Mouse (Mus musculus) skeletal muscle tissue, adult 2 months (tissue): ENCODE data around the gene Cntn2.
"Not testable (repeated sequence)": the region's sequence is repeated elsewhere in the genome, so short reads cannot be mapped to it uniquely, and the experiment has no call there.

Experiments
- DNase-seq: peaks from one replicate; pipeline ENCODE4 v3.0.0-alpha.2; 2012; ENCODE audit warnings: low read depth, low spot score

Cntn2 gene

DNA sequence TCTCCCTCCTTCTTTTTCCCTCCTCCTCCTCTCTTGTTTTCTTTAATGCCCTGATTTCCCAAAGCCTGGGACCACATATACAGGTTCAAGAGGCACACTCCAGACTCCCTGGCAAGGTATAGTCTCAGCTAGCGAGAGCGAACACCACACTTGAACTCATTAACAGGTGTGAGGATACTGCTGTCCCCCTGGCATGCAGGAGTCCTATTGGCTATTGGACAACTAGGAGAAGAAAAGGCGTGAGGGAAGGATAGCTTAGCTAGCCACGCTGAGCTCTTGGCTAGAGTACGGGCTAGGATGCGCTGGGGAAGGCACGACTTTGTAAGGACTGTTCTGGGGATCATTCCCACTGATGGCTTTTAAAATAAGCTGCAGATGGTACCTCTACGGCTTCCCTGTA, 30.9 kb downstream of the Cntn2 start:
- no peak for DNase-seq

DNA sequence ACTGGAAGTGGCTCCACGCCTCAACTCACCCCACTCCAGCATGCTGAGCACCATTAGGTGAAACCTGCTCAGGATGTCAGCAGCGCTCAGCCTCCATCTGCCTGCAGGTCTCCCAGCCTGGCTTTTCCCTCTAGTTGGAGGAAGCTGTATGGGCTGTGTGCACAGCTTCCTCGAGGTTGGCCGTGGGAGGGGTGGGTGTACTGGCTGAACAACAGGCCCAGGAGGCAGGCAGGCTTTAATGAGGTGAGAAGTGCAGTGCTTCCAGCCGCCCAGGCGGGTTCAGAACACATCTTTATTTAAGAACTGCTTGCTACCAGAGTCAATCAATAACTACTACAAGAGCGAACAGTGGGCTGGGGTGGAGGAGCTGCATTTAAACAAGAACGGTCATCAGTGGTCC, 31.5 kb downstream of the Cntn2 start:
- DNase-seq, result no peak

DNA sequence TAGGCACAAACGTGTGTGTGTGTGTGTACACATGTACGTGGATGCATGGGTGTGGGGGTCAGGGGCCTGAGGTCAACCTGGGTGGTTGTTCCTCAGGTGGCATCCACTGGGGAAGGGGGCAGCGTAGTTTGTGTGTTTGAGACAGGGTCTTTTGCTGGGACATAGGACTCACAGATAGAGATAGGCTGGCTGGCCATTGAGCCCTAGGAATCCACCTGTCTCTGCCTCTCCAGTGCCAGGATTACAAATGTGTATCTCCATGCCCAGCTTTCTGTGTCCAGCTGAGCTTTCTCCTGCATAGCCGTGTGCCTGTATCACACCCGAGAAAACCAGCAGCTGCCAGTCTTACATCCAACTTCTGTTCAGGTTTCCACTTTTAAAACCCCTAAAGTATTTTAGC, 33.3 kb downstream of the Cntn2 start:
- no peak for DNase-seq

DNA sequence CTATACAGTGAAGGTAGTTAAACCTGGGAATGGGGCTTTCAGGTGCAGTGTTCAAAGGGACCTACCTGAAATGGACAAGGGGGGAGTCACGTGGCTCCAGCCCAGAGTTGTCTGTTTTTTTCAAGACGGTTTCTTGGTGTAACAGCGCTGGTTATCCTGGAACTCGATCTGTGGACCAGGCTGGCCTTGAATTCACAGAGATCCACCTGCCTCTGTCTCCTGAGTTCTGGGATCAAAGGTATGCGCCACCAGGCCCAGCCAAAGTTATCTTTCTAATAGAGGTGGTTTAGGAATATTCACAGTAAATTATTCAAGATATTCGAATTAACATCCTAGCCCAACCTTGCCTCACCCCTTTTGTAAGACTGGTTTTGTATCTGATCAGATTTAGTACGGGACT, 36.4 kb downstream of the Cntn2 start:
- no peak for DNase-seq

DNA sequence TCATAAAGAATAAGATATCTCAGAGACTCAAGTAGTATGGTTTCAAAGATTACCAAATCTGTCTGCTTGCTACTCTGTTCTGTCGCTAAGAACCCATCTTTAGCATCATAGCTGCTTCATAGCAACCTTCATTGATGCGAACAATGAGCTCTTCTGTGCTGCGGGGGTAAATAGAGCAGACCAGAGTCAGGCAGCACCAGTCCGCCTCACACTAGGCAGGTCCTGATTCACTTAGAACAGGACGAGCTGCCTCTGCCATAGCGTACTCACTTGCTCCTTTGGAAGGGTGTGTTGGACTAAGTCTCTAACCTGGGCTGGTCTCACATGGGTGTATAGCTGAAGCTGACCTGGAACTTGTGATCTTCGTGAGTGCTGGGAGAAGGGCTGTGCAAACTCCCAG, 37.0 kb downstream of the Cntn2 start, which contains the start of gene Tmem81:
TSS of gene Tmem81 (plus strand) at position 173 of the 400 bp plus-strand sequence.
- no peak for DNase-seq

DNA sequence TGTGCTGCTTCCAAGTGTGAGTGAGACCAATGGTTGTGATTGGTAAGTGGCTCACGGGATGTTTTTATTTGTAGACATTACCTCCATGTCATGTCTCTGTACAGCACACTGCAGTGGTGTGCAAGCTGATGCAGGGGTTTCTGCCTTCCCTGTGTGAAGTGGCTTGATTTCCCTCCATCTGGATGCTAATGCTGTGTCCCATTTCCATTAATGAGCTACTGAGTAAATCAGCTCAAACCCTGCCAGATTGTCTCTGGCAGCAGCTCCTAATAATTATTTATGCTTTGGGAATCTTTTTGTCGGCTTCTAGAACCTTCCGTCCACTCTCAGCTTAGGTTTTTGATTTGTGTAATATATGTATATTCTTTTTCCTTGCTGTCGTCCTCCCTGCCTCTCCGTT, 37.9 kb downstream of the Cntn2 start:
- DNase-seq, result no peak

DNA sequence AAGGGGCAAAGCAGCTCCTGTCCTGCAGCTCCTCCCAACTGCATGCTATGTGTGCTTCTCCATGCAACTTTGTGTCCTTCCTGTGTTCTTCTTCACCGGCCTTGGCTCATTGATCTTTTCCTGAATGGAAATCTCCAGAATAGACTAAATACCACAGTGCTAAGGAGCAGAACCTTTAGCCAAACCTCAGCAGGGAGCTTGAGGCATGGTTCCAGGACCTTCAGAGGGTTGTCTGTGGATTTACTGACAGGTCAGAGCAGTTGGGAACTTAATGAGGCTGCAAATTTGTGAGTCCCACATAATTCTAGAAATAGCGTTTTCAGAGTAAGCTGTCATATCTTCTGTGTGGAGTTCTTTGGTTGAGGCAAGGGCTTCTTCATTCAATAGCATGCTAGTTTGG, 42.5 kb downstream of the Cntn2 start:
- no peak for DNase-seq

DNA sequence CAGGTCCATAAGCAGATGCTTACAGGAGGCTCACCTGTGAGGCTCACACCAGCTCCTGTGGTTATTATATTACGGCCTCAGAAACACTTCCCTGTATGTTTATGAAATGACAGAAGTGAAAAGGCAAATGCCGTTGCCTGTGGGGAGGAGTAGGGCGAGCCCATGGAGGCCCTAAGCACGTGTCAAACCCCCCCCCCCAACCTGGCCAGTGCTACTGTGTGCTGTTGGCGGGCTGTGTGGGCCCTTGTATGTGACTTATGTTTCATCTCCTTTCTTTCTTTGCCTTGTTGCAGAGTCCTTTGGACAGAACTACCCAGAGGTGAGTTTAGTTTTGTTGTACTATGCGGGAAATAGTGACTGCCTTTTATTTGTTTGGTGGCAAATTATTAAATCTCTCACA, 59.3 kb downstream of the Cntn2 start:
- DNase-seq, result no peak

DNA sequence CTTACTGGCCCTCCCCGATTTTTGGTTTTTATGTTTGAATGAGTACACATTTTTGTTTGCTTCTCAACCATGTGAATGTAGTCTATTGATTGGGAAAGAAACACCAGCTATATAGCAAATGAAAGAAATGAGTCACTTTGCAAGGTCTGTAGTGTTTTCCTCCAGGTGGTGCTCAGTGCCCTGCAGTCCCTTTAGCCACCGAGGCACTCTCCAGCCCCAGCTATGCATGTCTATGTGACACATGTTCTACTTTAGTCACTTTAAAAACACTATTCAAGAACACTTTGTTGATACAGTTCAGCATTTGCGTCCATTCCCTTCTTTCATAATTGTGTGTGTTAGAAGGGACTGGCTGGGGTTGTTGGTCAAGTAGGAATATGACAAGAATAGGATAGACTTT, 59.8 kb downstream of the Cntn2 start:
- DNase-seq, result no peak

DNA sequence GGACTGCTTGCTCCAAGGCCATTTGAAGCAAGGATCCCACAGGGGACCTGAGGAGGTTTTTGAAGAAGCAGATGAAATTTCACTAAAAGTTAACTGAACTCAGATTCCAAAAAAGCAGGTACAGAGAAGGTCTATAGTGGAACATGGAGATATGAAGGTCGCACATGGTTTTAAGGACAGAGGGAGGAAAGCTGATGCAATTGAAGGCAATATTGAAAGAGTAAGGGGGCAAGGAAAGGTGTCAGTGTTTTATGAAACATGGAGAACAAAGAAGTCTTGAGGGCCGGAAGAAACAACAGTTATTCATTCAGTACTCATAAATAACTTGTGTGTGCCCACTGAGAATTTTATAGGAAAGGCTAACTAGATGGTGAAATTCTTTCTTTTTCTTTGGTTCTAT, 61.4 kb downstream of the Cntn2 start:
- DNase-seq, result no peak

DNA sequence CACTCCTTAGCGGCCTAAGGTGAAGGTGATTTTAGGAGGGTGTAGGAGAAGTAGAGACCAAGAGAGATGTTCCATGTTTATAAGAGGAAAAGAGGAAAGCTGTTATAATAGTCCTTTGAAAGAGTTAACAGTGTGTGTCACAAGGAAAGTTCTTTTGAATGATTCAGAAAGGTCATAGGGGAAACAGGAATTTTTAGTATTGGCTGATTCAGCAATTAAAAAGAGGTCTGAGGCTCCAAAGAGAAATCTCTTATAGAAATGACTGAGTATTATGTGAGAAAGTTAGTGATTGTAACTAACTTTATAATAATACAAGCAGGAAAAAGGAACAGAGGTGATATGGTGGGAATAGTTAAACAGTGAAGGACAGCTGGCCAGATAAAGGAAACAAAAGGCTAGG, 63.6 kb downstream of the Cntn2 start:
- no peak for DNase-seq

DNA sequence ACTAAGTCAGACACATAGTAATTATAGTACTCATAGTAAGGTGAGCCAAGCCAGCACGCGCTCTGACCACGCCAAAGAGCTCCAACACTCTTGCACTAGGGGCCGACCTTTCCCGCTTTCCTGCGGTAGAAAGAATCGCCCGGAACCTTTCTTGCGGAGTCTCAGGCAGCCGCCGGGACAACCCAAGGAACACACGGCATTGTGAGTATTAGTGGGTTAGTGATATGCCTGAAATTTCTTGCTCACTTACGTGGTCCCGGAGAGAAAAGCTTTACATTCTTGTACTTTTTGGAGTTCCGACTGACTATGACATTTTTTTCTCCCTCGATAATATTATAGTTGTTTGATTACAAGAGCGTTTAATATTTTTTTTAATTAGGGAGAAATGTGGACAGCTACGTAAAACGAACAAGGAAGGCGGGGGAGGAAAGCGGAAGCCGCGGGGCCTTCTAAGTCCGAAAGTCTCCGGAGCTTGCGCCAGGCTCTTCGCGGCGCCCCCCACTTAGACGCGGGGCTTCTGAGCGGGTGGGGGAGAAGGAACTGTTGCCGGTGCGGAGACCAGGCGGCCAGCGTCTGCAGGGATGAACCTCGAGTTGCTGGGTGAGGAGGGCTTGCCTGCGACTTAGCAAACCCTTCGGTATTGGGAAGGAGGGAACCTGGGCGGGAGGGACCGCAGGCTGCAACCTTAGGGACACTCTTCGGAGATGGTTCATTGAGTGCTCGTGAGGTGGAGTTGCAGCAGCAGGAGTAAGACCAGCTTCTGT, 65.9 kb downstream of the Cntn2 start, which contains the start of gene Rbbp5:
TSS of gene Rbbp5 (plus strand) at position 438 of the 764 bp plus-strand sequence.
- peak; percentile 84 for DNase-seq

DNA sequence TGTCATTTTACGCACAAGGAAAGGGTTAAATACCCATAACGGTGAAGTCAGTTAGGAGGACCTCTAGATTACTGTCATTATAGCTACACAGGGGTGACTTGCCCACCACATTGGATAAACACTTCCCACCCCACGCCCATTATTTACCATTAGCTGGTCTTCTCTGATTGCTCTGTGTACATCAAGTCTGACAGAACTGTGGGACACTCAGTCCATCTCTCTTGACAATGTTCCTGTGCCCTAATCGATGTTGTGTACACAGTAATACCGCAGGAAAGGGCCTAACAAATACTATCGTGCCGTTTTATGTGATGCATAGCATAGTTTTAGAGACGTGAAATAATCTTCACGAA, 66.5 kb downstream of the Cntn2 start:
- no peak for DNase-seq

DNA sequence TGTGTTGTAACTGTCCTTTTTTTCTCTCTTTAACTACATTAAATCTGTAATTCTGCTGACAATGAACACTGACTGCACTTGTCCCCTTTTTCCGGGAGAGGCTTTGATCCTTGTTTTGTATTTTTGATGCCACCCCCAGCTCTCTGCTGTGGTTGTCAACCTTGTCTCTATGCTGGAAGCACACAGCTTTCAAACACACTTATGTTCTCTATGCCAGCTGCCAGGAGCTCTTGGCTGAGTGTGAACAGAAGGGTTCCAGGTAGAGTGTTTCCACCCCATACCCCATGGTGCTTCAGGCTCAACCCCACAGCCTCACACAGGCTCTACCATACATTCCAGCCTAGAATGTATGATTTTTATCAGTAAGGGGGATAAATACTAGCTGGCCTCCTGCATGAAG, 68.6 kb downstream of the Cntn2 start:
- DNase-seq, result no peak

DNA sequence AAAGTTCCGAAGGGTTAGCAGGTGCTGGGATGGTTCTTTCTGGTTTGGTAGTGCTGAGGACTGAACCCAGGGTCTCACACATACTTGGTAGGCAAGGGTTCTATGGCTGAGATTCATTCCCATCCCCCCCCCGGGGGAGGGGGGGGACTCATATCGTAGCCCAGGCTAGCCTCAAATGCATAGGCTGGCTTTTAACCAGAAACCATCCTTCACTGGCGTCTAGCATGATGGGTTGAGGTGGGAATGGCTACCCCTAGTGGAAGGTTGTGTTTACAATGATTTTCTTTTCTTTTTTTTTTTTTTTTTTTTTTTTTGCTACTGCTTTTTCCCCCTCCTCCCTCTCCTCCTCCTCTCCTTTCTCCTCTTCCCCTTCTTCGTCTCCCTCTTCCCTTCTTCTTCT, 70.5 kb downstream of the Cntn2 start:
- no peak for DNase-seq

DNA sequence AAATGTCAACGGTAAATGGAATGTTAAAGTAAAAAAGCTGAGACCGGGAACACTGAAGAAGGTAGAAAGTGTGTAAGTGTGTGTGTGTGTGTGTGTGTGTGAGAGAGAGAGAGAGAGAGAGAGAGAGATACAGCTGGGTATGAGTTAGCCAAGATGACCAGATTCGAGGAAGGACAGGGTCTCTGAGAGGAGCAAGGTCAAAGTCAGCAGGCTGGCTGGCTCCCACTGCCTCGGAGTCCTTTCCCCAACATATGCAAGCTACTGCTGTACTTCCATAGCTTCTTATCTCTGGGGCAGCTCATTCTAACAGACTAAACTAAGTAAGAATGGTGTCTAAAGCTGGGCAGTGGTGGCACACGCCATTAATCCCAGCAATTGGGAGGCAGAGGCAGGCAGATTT, 71.6 kb downstream of the Cntn2 start:
- DNase-seq, result no peak

DNA sequence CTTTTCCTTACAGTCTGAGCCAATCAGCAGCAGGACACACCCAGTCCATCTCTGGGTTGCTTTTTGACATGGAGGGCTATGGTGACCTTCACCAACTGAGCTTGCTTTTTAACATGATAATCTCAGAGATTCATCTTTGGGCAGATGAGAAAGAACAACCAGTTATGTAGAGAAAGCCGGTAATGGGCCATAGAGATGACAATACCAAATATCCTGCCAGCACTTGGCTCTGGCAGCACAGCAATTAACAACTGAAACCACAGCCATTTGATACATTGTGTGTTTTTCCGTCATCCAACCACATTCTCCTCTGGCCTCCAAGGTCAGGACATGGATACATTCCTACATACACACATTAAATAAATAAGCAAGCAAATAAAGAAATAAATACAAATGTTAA, 72.0 kb downstream of the Cntn2 start:
- DNase-seq, result no peak

DNA sequence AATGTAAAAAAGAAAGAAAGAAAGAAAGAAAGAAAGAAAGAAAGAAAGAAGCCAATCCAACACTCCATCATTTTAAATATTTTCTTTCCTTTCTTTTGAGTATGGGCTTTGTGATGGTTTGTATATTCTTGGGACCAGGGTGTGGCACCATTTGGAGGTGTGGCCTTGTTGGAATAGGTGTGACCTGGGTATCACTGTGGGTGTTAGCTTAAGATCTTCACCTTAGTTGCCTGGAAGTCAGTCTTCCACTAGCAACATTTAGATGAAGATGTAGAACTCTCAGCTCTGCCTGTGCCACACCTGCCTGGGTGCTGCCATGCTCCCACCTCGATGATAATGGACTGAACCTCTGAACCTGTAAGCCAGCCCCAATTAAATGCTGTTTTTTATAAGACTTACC, 73.0 kb downstream of the Cntn2 start:
- DNase-seq, result not testable (repeated sequence)

DNA sequence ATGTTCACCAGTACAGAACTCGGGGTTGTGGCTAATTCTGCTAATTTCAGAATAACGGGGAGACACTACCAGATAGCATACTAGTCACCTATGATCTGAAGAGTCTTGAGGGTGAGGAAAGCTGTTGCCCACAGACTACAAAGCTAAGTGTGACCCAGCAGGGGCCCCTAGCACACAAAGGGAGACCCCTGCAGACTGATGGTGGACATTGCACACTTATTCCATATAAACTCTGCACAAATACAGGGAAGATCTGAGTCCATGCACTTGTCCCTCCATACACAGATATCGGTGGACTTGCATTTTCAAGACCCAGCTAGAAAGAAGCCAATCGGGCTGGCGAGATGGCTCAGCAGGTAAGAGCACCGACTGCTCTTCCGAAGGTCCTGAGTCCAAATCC, 73.5 kb downstream of the Cntn2 start:
- no peak for DNase-seq

DNA sequence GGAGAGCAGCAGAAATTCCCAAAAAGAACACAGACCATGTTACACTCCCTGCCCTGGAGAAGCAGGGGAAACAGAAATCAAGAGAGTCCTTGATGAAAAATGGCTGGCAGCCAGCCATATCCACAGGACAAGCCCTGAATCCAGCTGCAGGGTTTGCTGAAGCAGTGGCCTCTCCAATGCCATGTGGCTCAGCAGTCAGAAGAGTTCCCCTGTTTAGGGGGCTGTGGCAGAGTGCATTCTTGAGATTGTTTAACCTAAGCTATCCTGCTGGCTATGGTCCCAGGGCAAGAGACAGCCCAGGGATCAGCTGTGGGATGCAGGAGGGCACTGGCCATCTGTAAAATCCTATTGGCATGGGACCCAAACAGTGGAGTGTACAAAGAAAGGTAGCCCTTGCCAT, 74.1 kb downstream of the Cntn2 start:
- no peak for DNase-seq

DNA sequence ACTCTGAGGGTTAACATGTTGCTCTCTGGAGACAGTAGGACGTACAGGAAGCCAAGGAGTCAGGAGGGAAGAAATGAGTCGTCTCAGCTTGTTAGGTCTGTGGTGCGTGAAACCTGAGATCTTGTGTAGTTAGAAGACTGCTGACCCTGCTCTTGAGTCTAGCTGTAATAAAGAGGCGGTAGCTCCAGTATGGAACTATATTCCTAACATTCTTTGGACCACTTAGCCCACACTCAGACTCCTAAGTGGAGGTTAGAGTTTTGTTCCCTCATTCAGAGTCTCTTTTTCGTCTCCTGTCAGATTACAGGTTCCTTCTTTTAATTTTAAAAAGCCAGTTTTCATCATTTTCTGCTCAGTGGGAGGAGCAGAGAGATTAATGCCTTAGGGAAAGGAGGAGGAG, 78.4 kb downstream of the Cntn2 start:
- DNase-seq, result no peak
